Mouse (Mus musculus) induced T-regulatory cell, adult 2 months (primary cell): ENCODE data around the gene Art3.
A peak's percentile ranks its signal among the peaks of the same experiment; 100 is the strongest.

ENCODE experiments used
- DNase-seq: peaks from one replicate; pipeline ENCODE4 v3.0.0-alpha.2; 2012; ENCODE audit warnings: low read depth

Art3 gene

GRCm38 (mm10) chr5:92381550-92382348, 50.1 kb downstream of the Art3 start:
- peak; percentile 90 for DNase-seq

- no peak for DNase-seq
Observed at GRCm38 (mm10) chr5:92382349-92382679, 50.7 kb downstream of the Art3 start.

DNA sequence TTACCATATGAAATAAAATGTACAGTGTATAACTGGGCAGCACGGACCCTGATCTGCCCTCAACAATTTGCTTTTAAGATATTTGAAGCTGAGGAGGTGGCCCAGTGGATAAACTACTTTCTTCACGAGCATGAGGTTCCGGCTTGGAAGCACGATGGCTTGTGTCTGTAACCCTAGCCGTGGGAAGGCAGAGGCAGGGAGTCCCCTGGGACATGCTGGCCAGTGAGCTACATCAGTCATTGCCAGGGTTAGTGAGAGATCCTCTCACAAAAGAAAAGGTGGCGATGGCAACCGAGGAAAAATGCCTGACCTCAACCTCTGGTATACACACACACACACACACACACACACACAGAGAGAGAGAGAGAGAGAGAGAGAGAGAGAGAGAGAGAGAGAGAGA, 52.1 kb downstream of the Art3 start:
- DNase-seq = no peak

GRCm38 (mm10) chr5:92384855-92385254, 53.2 kb downstream of the Art3 start:
- peak; percentile 64 for DNase-seq

DNA sequence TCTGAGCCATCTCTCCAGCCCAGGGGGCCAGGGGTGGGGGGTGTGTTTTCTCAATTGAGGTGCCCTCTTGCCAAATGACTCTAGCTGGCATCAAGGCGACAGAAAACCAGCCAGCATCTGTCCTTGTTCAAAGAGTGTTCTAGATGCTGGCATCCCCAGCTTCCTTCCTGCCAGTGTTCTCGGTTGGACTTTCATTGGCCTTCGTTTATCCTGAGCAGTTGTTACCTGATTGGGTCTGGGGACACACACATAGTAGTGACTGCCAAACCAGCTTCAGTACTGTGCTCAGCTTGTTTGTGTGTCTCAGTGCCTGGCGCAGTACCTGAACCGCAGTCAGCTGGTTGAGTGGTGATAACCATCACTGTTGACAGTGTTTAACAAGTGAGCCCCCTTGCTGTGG, 54.5 kb downstream of the Art3 start:
- DNase-seq = no peak

GRCm38 (mm10) chr5:92386643-92387042, 55.0 kb downstream of the Art3 start:
- no peak for DNase-seq

GRCm38 (mm10) chr5:92387433-92387832, 55.8 kb downstream of the Art3 start:
- DNase-seq = no peak

GRCm38 (mm10) chr5:92389977-92390376, 58.4 kb downstream of the Art3 start:
- no peak for DNase-seq

- no peak for DNase-seq
Observed at GRCm38 (mm10) chr5:92390615-92391014, 59.0 kb downstream of the Art3 start.

DNA sequence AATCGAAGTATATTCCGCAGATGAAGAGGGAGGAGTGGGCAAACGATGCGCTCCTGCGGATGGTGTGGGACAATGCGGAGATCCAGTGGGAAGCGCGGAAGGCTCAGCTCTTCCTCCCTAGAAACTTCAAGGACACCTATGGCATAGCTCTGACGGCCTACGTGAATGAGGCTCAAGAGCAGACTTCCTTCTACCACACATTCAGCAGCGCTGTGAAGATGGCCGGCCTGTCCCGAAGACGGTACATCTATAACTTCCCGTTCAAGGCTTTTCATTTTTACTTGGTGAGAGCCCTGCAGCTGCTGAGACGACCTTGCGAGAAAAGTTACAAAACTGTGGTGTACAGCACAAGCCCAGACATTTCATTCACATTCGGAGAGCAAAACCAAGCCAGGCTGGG, 60.9 kb downstream of the Art3 start:
- DNase-seq = peak; percentile 16

DNA sequence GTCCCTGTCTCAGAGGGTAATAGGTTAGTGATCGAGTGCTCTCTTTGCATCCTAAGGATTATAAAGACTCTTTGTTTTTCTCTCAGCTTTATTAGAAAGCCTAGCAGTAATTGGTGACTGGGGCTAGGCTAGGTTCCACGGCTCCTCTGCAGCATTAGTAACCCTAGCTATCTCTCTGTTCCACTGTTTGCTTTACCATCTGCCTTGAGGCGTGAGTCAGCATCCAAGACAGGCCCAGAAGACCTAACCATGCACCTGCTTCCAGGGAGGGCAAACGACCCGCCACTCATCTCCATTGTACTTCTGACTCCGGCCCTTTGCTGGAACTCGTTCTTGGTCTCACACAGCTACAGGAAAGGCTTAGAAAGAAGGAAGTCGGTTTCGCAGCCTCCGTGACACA, 62.2 kb downstream of the Art3 start:
- no peak for DNase-seq

- no peak for DNase-seq
Observed at GRCm38 (mm10) chr5:92395764-92396163, 64.1 kb downstream of the Art3 start.

DNA sequence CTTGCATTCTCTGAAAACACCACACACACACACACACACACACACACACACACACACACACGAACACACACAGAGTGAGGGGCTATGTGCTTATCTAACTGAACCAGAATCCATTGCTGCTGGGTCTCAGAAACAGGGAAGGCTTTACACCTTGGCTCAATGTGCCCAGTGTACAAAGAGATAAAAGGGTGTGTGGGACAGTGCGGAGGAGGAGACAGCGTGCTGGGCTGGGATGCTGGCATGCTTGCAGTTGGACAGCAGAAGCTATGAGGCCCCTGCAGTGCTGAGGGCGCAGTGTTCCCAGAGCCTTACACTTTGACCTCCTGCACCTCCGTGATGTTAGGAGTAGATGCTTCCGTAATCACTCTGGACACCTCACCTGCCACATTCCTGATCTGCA, 64.8 kb downstream of the Art3 start:
- DNase-seq = no peak

- DNase-seq = peak; percentile 82
Observed at GRCm38 (mm10) chr5:92398153-92398552, 66.5 kb downstream of the Art3 start.

DNA sequence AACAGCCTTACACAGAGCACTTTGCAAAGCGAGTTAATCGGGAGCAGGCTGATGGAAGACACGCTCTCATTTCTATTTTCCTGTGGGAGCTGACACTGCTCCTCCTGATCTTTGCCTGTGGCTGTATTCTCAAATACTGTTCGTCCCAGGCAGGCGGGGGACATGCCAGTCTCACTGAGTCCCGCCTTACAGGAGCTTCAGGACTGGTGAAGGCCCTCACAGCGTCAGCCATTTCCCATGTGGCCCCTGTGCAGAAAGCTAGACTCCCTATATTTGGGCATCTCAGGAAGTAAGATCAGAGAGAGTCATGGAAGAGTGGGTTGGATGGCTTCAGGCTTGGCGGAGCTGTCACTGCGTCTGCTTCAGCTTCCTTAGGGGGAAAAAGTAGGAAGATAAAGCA, 71.2 kb downstream of the Art3 start:
- no peak for DNase-seq

DNA sequence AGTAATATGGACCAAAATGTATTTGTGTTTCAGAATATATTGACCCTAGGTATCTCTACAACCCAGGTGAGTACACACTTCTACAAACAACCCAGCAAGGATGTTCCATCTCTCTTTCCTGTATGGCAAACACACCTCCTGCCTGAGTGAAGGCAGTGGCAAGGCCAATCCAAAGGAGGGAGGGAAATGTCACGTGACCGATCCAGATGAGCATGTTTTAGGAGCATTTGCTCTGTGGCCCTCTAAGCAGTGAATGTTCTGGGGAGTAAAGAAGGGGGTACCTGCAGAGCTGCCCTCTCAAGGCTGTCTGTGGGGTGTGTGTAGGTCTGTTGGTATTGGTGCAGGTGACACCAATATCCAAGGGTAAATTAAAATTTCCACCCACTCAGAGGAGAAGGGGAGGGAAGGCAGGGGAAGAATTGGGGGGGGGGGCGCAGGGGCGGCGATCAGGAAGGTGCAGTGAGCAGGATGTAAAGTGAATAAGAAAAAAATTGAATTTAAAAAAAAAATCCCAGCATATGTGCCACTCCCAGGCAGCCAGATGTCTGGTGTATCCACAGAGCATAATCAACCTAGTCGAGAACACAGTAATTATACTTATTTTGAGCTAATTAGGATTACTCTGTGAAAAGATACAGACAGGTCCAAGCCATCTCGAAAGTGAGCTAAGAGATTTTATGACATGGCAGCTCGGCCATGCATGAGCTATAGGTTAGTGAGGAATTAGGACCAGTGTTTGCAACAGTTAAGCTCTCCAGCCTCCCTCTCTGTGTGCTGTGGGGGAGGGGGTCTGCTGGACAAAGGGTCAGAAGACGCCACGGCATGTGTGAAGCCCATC, 72.2 kb downstream of the Art3 start:
- no peak for DNase-seq

DNA sequence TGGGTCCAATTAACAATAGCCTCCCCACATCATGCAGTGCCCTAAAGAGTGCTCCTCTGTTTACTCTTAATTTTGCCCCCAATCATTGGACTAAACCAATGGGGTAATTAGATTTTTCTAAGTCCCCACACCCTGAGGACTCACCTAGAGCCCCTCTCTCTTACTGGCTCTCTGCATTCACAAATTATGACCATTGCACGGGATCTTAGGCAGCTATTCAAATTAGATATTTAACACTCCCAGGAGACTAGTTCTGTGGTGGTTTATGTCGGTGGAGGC, 72.7 kb downstream of the Art3 start:
- no peak for DNase-seq

DNA sequence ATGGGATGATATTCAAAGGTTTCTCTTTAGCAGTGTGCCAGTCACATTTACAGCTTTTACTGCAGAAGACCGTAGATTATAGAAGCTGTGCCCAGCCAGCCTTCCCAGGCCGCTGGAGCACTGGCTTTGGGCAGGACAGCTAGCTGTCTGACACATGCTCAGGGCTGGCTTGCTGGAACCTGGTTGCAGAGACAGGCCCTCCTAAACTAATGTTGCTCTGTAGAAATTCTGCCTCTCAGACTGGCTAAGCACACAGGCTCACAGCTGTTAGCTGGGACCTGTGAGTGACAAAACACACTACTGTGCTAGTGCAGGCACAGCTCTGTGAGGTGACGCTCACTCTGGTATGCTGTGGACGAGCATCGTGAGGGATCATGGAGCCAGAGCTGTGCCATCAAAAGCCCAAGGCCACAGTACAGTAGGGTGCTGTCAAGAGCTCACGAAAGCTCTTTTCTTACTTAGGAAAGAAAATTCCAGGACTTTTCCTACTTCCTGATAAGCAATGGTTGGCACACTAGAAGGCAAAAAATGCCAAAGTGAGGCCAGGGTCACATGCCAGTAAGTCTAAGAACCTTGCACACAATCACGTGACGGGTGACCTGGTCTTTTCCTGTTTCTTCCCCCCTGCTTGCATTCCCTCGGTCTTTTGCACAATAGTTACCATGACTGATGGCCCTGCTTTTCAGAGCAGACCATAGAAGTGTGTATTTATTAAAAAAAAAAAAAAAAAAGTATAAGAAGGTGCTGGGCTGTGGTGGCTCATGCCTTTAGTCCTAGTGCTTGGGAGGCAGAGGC, 77.9 kb downstream of the Art3 start:
- no peak for DNase-seq

DNA sequence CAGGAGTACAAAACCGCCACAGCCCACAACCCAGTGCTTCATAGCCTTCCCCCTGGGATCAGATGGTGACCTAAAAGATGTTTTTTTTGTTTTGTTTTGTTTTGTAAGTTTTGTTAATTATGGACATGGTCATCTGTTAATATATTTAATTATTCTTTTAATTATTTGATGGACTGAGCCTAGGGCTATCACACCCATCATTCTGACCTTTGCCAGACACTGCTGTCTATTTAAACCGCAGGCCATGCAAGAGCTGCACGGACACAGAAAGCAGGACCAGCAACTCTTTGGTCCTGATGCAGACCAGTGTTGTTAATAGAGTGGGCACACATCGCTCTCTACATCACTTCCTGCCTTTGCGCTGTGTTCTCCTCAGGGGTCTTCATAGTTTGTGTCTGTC, 78.9 kb downstream of the Art3 start:
- no peak for DNase-seq

- no peak for DNase-seq
Observed at GRCm38 (mm10) chr5:92411461-92412140, 80.0 kb downstream of the Art3 start.

DNA sequence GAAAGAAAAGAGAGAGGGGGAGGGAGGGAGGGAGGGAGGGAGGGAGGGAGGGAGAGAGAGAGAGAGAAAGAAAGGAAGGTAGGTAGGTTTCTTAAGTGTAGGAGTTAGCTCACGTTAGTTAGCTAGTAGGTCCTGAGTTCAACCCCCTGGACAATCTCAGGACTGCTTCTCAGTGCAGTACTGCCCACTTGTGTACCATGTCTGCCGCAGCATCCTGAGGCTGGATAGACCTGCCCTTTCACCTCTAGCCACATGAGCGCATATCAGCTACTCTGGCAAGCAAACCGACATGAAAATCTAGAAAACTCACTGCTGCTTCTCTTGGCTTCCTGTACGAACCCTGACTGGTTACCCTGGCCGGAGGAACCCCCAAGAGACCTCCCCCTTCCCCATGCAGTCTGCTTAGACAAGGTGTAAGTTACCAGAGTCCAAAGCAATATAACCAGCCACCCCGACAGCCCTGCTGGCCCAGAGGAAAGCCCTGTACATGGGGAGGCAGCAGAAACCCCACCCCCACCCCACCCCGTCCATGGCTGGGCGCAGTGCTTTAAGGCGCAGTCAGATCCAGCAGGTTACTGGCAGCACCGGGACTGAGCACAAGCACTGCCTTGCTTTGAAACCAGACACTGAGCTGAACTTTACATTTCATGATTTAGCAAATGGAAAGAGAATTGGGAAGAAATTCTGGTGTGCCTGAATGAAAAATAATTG, 81.8 kb downstream of the Art3 start:
- no peak for DNase-seq

DNA sequence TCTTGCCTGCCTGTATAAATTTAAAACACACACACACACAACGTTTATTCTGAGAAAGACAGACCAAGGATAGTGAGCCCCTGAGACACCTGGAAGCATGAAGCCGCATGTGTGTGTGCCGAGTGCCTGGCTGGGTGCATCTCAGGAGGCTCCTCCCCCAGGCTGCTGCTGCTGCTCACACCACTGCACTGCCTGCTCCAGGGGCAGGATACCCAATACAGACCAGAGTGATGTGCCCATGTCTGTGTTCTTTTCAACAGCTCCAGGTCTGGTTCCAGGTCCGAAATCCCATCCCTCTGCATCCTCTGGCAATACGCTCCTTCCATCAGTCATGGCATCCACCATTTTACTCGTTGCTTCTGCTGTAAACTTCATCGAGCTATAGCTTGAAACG, 82.4 kb downstream of the Art3 start:
- no peak for DNase-seq
